Mouse (Mus musculus): ENCODE results near the gene Acnat1. TPM values are rescaled to one million over a fixed set of nuclear protein-coding genes. Genes with fewer than 3 reads are reported as not detected.
"Not testable (repeated sequence)": the region's sequence is repeated elsewhere in the genome, so short reads cannot be mapped to it uniquely, and the experiment has no call there.

Gene Acnat1
- polyA plus RNA-seq, 1 experiment from 2014 or later = 0.27 TPM

GRCm38 (mm10) chr4:49451133-49451847, 22.4 kb downstream of the Acnat1 start:
- H3K4me2 ChIP-seq; H3K4me3 ChIP-seq (replicated peaks); H3K27ac ChIP-seq; H3K9me3 ChIP-seq (replicated peaks); H3K9ac ChIP-seq; H3K4me1 ChIP-seq; H3K27me3 ChIP-seq; H3K36me3 ChIP-seq: not testable (repeated sequence)
- 0 out of 2 replicates have a peak, but pooled peaks have one; percentile 6 for ATAC-seq (replicated peaks; ENCODE audit: low FRiP score)
- WGBS = 72% methylated on average over 1 of the region's 1 CpGs

GRCm38 (mm10) chr4:49436968-49437367, 36.7 kb downstream of the Acnat1 start:
- ATAC-seq (replicated peaks; ENCODE audit: low FRiP score); H3K4me1 ChIP-seq; H3K4me3 ChIP-seq (replicated peaks); H3K9ac ChIP-seq; H3K27ac ChIP-seq; H3K27me3 ChIP-seq; H3K9me3 ChIP-seq (replicated peaks); H3K36me3 ChIP-seq; H3K4me2 ChIP-seq: not testable (repeated sequence)
- 96% methylated on average over 3 of the region's 3 CpGs for WGBS

- H3K9ac ChIP-seq; H3K4me2 ChIP-seq; H3K9me3 ChIP-seq (replicated peaks); H3K4me3 ChIP-seq (replicated peaks); H3K27me3 ChIP-seq; ATAC-seq (replicated peaks; ENCODE audit: low FRiP score); H3K4me1 ChIP-seq; H3K36me3 ChIP-seq; H3K27ac ChIP-seq: not testable (repeated sequence)
- 52% methylated on average over 2 of the region's 2 CpGs for WGBS
Measured at GRCm38 (mm10) chr4:49410151-49410550, 63.6 kb downstream of the Acnat1 start.

GRCm38 (mm10) chr4:49407957-49408356, 65.8 kb downstream of the Acnat1 start, which contains the start of gene Acnat2:
Gene Acnat2, minus strand, starts transcription at chr4:49408151.
- not testable (repeated sequence) for H3K9me3 ChIP-seq (replicated peaks); H3K9ac ChIP-seq; H3K36me3 ChIP-seq; H3K27ac ChIP-seq; H3K4me3 ChIP-seq (replicated peaks); ATAC-seq (replicated peaks; ENCODE audit: low FRiP score); H3K4me1 ChIP-seq; H3K4me2 ChIP-seq; H3K27me3 ChIP-seq
- WGBS = 82% methylated on average over 5 of the region's 5 CpGs

Other genes starting within 250 kb of the Acnat1 start
- 0.94 and 1.2 TPM in 2 replicates for gene Acnat2, start 65.8 kb downstream of the Acnat1 start, polyA plus RNA-seq (2015; fragmentation: Nextera tagmentation; extraction: Ambion mirVana)
- 0.16 TPM in 1 of 2 replicates, not detected in the other for gene Baat, start 32.6 kb upstream of the Acnat1 start, polyA plus RNA-seq (2015; fragmentation: Nextera tagmentation; extraction: Ambion mirVana)
- gene Mrpl50, start 47.2 kb upstream of the Acnat1 start, polyA plus RNA-seq (2015; fragmentation: Nextera tagmentation; extraction: Ambion mirVana) = 84.8 and 93.1 TPM in 2 replicates
- gene Zfp189, start 47.3 kb upstream of the Acnat1 start, polyA plus RNA-seq (2015; fragmentation: Nextera tagmentation; extraction: Ambion mirVana) = 10.3 and 10.5 TPM in 2 replicates
- gene Aldob, start 75.6 kb upstream of the Acnat1 start, polyA plus RNA-seq (2015; fragmentation: Nextera tagmentation; extraction: Ambion mirVana) = 235 and 237 TPM in 2 replicates
- 19.6 and 21.9 TPM in 2 replicates for gene Tmem246, start 124.0 kb upstream of the Acnat1 start, polyA plus RNA-seq (2015; fragmentation: Nextera tagmentation; extraction: Ambion mirVana)
- 44.2 and 45.1 TPM in 2 replicates for gene Rnf20, start 158.1 kb upstream of the Acnat1 start, polyA plus RNA-seq (2015; fragmentation: Nextera tagmentation; extraction: Ambion mirVana)
- gene Ppp3r2, start 208.1 kb upstream of the Acnat1 start, polyA plus RNA-seq (2015; fragmentation: Nextera tagmentation; extraction: Ambion mirVana) = 0.05 and 0.12 TPM in 2 replicates

Measured in kidney, embryonic 15.5 days (tissue).